Mouse (Mus musculus) cortical plate, adult 2 months (tissue): Measurements from ENCODE around the gene Wfdc6b. TPM values are rescaled to one million over a fixed set of nuclear protein-coding genes. Genes with fewer than 3 reads are reported as not detected.

Experiments used
- H3K27ac ChIP-seq: fragments of 200-500 bp; 2 replicates; pipeline ENCODE4 v1.5.1; 2012; ENCODE audit warnings: low read length, control low read depth, inconsistent platforms; ENCODE audit not compliant: insufficient read depth
- H3K4me1 ChIP-seq: fragments of 200-500 bp; 2 replicates; pipeline ENCODE4 v1.6.1; 2011; ENCODE audit warnings: low read length; ENCODE audit not compliant: control insufficient read depth, insufficient read depth
- H3K4me3 ChIP-seq: fragments of 200-500 bp; 2 replicates; pipeline ENCODE4 v1.5.1; 2011; ENCODE audit warnings: mild to moderate bottlenecking, low read length, control low read depth; ENCODE audit not compliant: insufficient read depth
- CTCF ChIP-seq: fragments of 200-500 bp; IDR thresholded peaks from 2 replicates; pipeline ENCODE4 v1.5.1; 2011; ENCODE audit warnings: mild to moderate bottlenecking, control low read depth, low read length; ENCODE audit not compliant: insufficient read depth; ENCODE audit errors: extremely low read depth
- POLR2A ChIP-seq: fragments of 200-500 bp; IDR thresholded peaks from 2 replicates; pipeline ENCODE4 v1.6.1; 2011; ENCODE audit warnings: mild to moderate bottlenecking, low read length, control low read depth; ENCODE audit not compliant: insufficient read depth; ENCODE audit errors: extremely low read depth
- polyA plus RNA-seq: library from polyadenylated mRNA; depleted of rRNA; stranded (reverse); fragments of >200 nt; gene quantifications from 2 replicates; pipeline ENCODE4 v1.2.3, GENCODE M21; 2012

The Wfdc6b gene
- polyA plus RNA-seq, 1 experiment: not detected

DNA sequence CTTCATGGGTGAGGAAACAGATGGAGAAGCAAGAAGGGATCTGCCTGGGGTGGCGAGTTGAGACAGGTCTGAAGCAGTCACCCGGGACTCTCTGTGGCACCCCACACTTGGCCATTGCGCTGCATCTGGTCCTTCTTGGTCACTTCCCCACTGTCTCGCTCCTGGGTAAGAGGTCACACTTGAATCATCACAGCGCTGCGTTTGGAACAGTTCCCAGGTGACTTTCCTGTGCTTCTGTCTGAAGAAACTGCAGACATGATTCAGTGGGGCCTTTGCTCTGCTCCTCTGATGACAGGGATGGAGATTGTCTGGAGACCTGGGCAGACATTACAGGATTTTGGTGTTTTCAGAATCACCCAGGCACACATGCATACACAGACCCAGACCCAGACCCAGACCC, 4.5 kb upstream of the Wfdc6b start:
- Histone ChIP-seq H3K27ac (no peak overlapping the region), H3K4me3 (no peak overlapping the region), H3K4me1 (no peaks in the 10 kb centered on the region)
- TF ChIP-seq POLR2A (no peak), CTCF (no peak)

DNA sequence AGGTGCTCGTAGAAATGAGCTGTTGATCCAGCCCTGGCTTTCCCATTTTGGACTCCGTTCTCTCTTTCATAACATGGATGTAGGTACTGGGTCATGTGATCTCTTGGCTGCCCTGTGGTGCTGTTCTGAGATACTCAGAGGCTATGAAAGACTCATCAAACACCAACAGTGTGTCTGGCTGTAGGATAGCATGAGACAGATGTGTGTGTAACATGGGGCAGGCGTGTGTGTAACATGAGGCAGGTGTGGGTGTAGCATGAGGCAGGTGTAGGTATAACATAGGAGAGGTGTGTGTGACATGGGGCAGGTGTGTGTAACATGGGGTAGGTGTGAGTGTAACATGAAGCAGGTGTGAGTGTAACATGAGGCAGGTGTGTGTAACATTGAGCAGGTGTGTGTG, 2.1 kb downstream of the Wfdc6b start:
- no peak for TF ChIP-seq POLR2A
- TF ChIP-seq CTCF: no peak
- no peak overlapping the region for H3K4me3 ChIP-seq
- no peaks in the 10 kb centered on the region for H3K4me1 ChIP-seq
- no peak overlapping the region for H3K27ac ChIP-seq

DNA sequence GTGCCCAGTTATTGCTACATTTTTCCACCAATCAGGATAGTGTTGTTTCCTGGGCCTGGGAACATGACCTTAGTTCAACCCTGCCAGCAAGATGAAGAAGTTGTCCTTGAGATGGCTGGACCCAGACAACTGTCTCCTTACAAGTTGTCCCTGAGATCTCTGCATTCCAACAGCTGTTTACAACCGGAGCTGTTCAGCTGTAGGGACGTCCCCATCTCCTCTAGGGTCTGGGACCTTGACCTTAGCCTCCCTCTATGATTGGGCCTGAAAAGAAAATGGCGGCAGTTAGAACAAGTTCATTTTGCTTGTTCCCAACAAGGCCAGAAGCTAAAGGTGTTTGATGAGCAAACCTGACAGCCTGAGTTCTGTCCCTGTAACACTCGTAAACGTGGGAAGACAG, 5.7 kb downstream of the Wfdc6b start:
- Histone ChIP-seq H3K27ac (no peak overlapping the region), H3K4me3 (no peak overlapping the region), H3K4me1 (no peaks in the 10 kb centered on the region)
- no peak for TF ChIP-seq POLR2A
- no peak for TF ChIP-seq CTCF

DNA sequence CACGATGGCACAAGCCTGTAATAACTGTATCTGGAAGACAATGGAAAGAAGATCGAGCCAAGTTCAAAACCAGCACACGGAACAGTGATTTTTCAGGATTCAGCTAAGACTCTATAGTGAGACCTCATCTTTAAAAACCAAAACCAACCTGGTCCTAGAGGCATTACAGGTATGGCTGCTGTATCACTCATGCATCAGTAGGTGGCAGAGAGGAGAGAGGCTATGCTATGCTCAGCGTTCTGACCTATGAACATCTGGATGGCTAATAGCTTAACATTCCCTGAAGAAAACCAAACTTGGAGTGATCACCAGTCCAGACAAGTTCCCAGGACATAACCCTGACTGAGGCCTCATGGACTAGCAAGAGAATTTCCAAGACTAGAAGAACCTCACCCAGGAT, 8.5 kb downstream of the Wfdc6b start:
- TF ChIP-seq POLR2A: no peak
- TF ChIP-seq CTCF: no peak
- no peak overlapping the region for H3K27ac ChIP-seq
- H3K4me1 ChIP-seq: no peaks in the 10 kb centered on the region
- H3K4me3 ChIP-seq: no peak overlapping the region

DNA sequence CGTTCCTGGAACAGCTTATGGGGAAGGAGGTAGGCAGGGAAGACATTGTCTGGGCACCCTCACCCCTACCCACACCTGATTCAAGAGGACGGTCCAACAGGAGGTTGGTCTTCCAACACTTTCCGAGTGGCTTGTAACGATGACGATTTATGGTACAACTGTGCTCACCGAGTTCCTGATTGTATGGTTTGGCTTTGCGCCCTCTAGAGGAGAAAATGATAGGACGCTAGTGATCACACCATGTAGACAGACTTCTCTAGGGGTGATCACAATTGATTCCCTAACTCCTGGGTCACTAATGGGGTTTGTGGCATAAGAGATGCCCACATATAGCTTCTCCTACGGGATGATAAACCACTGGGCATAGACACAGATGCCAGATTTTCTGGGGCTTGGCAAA, 21.9 kb downstream of the Wfdc6b start:
- Histone ChIP-seq H3K27ac (no peak overlapping the region), H3K4me3 (no peak overlapping the region), H3K4me1 (no peaks in the 10 kb centered on the region)
- no peak for TF ChIP-seq POLR2A
- TF ChIP-seq CTCF: no peak

DNA sequence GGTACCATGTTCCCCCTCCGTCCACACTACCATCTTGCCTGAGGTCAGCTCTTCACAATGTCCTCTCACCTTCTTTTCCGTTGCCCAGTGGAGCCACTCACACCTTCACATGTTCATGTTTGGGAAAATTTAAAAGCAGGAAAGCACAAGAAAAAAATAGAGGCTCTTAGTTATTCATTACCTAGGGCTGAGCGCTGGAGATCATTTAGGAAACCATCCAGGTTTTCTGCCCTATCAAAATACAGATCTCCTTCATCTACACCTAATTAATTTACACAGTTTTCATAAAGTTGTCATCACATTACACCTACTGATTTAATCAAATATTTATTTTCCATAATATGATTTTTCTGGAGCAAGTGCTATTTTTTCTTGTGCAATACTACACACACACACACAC, 25.4 kb downstream of the Wfdc6b start, which contains the start of gene Wfdc16:
Gene Wfdc16, minus strand, starts transcription at position 101 of the 400 bp plus-strand sequence.
- no peak for TF ChIP-seq CTCF
- H3K4me1 ChIP-seq: no peaks in the 10 kb centered on the region
- H3K27ac ChIP-seq: no peak within 1 kb of the TSS
- H3K4me3 ChIP-seq: no peak within 1 kb of the TSS

DNA sequence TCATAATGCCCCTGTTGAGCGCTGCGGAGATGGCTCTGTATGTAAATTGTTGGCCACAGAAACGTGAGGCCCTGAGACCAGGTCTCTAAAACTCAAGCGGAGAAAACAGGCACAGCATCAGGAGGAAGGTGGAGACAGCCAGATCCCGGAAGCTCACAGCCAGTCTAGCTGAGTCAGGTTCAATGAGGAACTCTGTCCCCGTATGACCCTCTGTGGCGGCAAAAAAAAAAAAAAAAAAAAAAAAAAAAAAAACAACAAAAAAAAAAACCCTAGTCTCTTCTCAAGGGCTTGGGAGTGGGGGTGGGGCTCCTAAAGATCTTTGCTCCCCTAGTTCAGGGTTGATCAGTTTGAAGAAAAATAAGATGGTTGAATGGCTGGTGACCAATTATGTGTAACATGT, 27.8 kb downstream of the Wfdc6b start:
- TF ChIP-seq CTCF: no peak
- no peak for TF ChIP-seq POLR2A
- H3K4me3 ChIP-seq: no peak overlapping the region
- no peak overlapping the region for H3K27ac ChIP-seq
- no peaks in the 10 kb centered on the region for H3K4me1 ChIP-seq

DNA sequence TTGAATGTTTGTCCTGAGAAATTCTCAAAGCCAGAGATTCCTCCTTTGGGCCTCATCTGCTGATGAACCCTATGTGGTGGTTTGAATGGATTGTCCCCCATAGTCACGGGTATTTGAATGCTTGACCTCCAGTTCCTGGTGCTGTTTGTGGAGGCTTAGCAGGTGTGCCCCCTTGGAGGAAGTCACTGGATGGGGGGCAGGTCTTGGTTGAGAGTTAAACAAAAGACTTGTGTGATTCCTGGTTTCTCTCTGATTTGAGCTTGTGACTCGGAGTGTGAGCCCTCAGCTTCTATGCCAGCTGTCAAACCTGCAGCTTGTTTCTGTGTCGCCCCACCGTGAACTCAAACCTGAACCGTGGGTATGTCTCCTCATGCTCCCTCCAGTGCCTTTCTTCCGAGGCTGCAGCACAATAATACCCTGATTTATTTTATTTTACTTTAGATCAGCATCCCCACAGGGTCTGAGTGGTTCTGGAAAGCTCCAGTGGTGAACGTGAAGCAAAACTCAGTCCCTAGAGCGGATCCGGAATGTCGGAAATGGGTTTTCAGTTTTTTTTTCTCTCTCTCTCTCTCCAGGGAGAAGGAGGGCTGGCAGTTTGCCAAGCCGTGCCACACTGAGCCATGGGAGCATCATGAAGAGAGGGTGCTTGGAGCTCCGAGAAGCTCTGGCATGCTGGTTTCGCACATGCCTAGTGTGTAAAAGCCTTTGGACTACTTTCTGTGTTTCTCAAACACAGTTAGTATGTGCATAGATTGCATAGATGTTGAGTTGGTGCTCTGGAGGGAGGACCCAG, 28.8 kb downstream of the Wfdc6b start:
- H3K4me1 ChIP-seq: no peaks in the 10 kb centered on the region
- H3K4me3 ChIP-seq: no peak overlapping the region
- H3K27ac ChIP-seq: no peak overlapping the region
- no peak for TF ChIP-seq CTCF

DNA sequence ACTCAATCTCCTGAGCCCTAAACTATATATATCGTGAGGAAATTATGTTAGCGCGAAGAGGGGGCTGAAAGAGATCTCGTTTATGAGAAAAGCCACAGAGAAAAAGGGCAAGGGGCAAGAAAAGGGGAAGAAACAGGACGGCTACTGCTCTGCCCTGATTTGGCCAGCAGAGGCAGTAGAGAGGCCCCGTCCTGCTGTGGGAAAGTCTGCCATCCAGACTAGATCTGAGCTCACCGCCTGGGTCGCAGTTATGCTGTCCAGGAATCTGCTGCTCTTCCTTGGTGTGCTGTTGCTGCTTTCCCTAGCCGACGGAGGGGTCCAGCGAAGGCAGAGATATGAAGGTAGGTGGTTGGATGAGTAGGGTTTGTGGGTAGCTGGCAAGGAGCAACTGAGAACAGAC, 42.5 kb downstream of the Wfdc6b start, which contains the start of gene Wfdc10:
Gene Wfdc10, plus strand, starts transcription at position 189 of the 400 bp plus-strand sequence.
- TF ChIP-seq CTCF (peak; percentile 54), POLR2A (no peak)
- no peak within 1 kb of the TSS for H3K4me3 ChIP-seq
- H3K27ac ChIP-seq: no peak within 1 kb of the TSS
- H3K4me1 ChIP-seq: no peaks in the 10 kb centered on the region

DNA sequence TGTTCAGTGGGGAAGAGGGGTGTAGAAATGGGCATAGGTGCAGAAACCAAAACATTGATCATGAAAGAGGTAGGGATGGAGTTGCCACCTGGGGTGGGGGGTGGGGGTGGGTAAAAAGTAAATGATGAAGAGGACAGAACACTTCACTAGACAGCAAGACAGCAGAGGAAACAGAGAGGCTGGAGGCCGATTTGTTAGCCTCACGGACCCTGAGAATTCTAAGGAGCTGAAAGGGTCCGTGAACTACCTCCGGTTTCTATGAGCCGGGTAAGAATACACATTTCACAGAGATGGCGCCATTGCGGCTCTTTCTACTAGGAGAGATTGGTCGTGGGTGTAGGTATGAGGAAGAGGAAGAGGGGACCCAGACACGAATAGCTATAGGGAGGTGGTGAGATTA, 43.2 kb downstream of the Wfdc6b start, which contains the start of gene Wfdc9:
Gene Wfdc9, minus strand, starts transcription at position 101 of the 400 bp plus-strand sequence.
- H3K27ac ChIP-seq: no peak within 1 kb of the TSS
- H3K4me3 ChIP-seq: no peak within 1 kb of the TSS
- TF ChIP-seq CTCF (no peak), POLR2A (no peak)
- H3K4me1 ChIP-seq: no peaks in the 10 kb centered on the region
